Mouse (Mus musculus): ENCODE data around the gene Serpina7. TPM values are rescaled to one million over a fixed set of nuclear protein-coding genes. Genes with fewer than 3 reads are reported as not detected.

Serpina7 gene
- polyA plus RNA-seq, 1 experiment from 2014 or later = 0.46 TPM

GRCm38 (mm10) chrX:139051976-139052375, 33.1 kb downstream of the Serpina7 start:
- no peak for TF ChIP-seq CTCF (IDR thresholded peaks at IDR 0.05; ENCODE audit: low read depth)
- no peak overlapping the region for H3K27ac ChIP-seq (ENCODE audit: low read depth, low read length)
- no peaks in the 10 kb centered on the region for H3K9me3 ChIP-seq (ENCODE audit: control insufficient read depth)
- 40% methylated on average over 1 of the region's 1 CpGs for WGBS
- H3K36me3 ChIP-seq (ENCODE audit: control insufficient read depth, insufficient read depth) = no peaks in the 10 kb centered on the region
- no peak overlapping the region for H3K4me2 ChIP-seq (replicated peaks; ENCODE audit: low read depth)
- H3K4me3 ChIP-seq (ENCODE audit: low read depth, low read length) = no peak overlapping the region
- H3K4me1 ChIP-seq (replicated peaks; ENCODE audit: control insufficient read depth, insufficient read depth, low read length) = no peaks in the 10 kb centered on the region
- ATAC-seq = no peak
- H3K27me3 ChIP-seq (replicated peaks; ENCODE audit: control insufficient read depth, insufficient read depth, low read length) = no peaks in the 10 kb centered on the region
- no peak overlapping the region for H3K9ac ChIP-seq (ENCODE audit: low read depth, low read length)

DNA sequence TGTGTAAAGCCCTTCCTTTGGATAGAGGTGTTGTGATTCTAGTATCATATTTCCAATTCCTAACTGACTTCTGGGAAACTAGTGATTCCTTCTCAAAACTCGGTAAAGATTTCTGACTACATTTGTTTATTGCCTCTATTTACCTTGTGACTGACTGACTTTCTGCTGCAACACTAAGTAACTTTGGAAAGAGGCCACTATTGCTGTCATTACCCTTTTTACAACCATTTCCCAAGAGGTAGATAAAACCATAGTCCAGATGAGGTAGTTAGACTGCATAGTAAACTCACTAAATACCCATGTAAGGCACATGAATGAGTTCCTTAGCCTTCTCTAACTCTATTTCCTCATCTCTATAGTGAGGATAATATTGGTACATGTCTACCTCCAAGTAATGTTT, 43.9 kb downstream of the Serpina7 start:
- no peak for ATAC-seq
- H3K27ac ChIP-seq (ENCODE audit: low read depth, low read length) = no peak overlapping the region
- WGBS = 52% methylated on average over 1 of the region's 1 CpGs

GRCm38 (mm10) chrX:139039314-139039713, 45.7 kb downstream of the Serpina7 start:
- Histone ChIP-seq H3K9me3 (ENCODE audit: control insufficient read depth) (no peaks in the 10 kb centered on the region), H3K4me1 (replicated peaks; ENCODE audit: control insufficient read depth, insufficient read depth, low read length) (no peaks in the 10 kb centered on the region), H3K4me2 (replicated peaks; ENCODE audit: low read depth) (no peak overlapping the region), H3K4me3 (ENCODE audit: low read depth, low read length) (no peak overlapping the region), H3K36me3 (ENCODE audit: control insufficient read depth, insufficient read depth) (no peaks in the 10 kb centered on the region), H3K27me3 (replicated peaks; ENCODE audit: control insufficient read depth, insufficient read depth, low read length) (no peaks in the 10 kb centered on the region), H3K9ac (ENCODE audit: low read depth, low read length) (no peak overlapping the region), H3K27ac (ENCODE audit: low read depth, low read length) (no peak overlapping the region)
- 52% methylated on average over 2 of the region's 2 CpGs for WGBS
- TF ChIP-seq CTCF (IDR thresholded peaks at IDR 0.05; ENCODE audit: low read depth) = no peak
- no peak for ATAC-seq

More for the DNA sequence above, 43.9 kb downstream of the Serpina7 start:
- no peaks in the 10 kb centered on the region for H3K4me1 ChIP-seq (replicated peaks; ENCODE audit: control insufficient read depth, insufficient read depth, low read length)
- H3K4me3 ChIP-seq (ENCODE audit: low read depth, low read length) = no peak overlapping the region
- H3K9ac ChIP-seq (ENCODE audit: low read depth, low read length) = no peak overlapping the region
- no peak for TF ChIP-seq CTCF (IDR thresholded peaks at IDR 0.05; ENCODE audit: low read depth)
- no peaks in the 10 kb centered on the region for H3K36me3 ChIP-seq (ENCODE audit: control insufficient read depth, insufficient read depth)
- no peaks in the 10 kb centered on the region for H3K27me3 ChIP-seq (replicated peaks; ENCODE audit: control insufficient read depth, insufficient read depth, low read length)
- no peak overlapping the region for H3K4me2 ChIP-seq (replicated peaks; ENCODE audit: low read depth)
- no peaks in the 10 kb centered on the region for H3K9me3 ChIP-seq (ENCODE audit: control insufficient read depth)

DNA sequence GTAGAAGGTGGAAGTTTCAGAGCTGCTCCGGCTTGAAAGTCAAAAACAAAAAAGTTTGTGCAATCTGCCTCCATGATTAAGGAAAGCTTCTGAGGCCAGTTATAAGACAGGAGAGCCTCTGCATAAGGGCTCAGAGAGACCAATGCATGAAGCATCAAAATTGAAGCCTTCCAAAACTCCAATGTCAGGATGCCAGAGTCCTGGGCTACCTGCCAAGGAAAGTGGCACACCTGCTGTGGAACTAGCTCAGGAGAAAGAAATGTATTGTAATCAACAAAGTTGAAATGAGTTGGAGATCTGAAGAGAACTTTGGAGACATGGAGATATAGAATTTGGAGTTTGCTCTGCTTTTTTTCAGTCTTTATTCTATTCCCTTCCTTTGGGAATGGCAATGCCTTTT, 47.4 kb downstream of the Serpina7 start:
- H3K27me3 ChIP-seq (replicated peaks; ENCODE audit: control insufficient read depth, insufficient read depth, low read length) = no peaks in the 10 kb centered on the region
- no peak for ATAC-seq
- no peak overlapping the region for H3K4me2 ChIP-seq (replicated peaks; ENCODE audit: low read depth)
- no peak overlapping the region for H3K9ac ChIP-seq (ENCODE audit: low read depth, low read length)
- no peaks in the 10 kb centered on the region for H3K4me1 ChIP-seq (replicated peaks; ENCODE audit: control insufficient read depth, insufficient read depth, low read length)
- H3K27ac ChIP-seq (ENCODE audit: low read depth, low read length) = no peak overlapping the region
- no peak overlapping the region for H3K4me3 ChIP-seq (ENCODE audit: low read depth, low read length)
- no peak for TF ChIP-seq CTCF (IDR thresholded peaks at IDR 0.05; ENCODE audit: low read depth)
- no peaks in the 10 kb centered on the region for H3K36me3 ChIP-seq (ENCODE audit: control insufficient read depth, insufficient read depth)
- 93% methylated on average over 1 of the region's 1 CpGs for WGBS
- H3K9me3 ChIP-seq (ENCODE audit: control insufficient read depth) = no peaks in the 10 kb centered on the region

Other genes with a start within 250 kb of the Serpina7 start
- gene Nrk, start 170.8 kb downstream of the Serpina7 start, polyA plus RNA-seq (2015; fragmentation: Nextera tagmentation; extraction: Ambion mirVana) = 1.1 and 1.2 TPM in 2 replicates
- not detected in 2 replicates for gene 4930513O06Rik, start 1.0 kb upstream of the Serpina7 start, polyA plus RNA-seq (2015; fragmentation: Nextera tagmentation; extraction: Ambion mirVana)
- not detected in 2 replicates for gene 4933428M09Rik, start 94.0 kb upstream of the Serpina7 start, polyA plus RNA-seq (2015; fragmentation: Nextera tagmentation; extraction: Ambion mirVana)
- 2.3 and 3.5 TPM in 2 replicates for gene Mum1l1, start 124.8 kb upstream of the Serpina7 start, polyA plus RNA-seq (2015; fragmentation: Nextera tagmentation; extraction: Ambion mirVana)
- not detected in 2 replicates for gene Trap1a, start 248.4 kb upstream of the Serpina7 start, polyA plus RNA-seq (2015; fragmentation: Nextera tagmentation; extraction: Ambion mirVana)